Mouse (Mus musculus): ENCODE data around the gene Kxd1.

Gene Kxd1

DNA sequence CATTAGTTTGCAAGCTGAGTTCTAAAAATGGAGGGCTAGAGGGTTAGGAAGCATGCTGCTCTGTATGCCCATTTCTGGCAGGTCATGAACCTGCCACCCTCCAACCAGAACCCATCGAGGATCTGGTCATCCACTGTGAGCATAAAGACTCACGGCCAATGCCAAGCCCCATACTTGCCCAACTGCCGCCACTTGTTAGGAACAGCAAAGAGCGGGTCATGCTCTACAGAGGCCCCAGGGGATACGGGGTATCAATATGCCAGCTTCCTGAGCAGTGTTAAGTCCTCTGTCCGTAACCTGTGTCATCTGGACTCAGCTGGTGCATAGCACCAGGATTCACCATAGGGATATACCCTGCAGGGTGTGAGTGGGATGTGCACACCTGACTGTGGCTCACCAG lies 63.6 kb downstream of the Kxd1 start:
- no peak for DNase-seq

DNA sequence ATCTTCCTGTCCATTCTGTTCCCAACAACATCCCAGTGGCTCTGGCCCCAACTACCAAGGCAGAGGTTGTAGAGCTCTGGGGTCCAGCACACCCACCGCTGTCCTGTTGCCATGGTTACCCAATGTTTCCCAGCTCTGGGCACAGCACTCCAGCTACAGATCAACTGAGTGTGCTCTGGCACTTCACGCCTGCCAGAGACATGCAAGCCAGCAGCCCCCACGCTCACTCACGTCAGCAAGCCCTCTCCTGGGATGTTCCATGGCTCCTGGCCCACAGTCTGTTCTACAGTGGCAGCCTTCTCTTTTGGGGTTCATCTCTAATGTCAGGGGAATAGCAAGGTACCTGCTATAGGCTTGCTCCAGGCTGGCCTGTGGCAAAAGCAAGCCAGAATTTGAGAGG lies 64.5 kb downstream of the Kxd1 start:
- no peak for DNase-seq

DNA sequence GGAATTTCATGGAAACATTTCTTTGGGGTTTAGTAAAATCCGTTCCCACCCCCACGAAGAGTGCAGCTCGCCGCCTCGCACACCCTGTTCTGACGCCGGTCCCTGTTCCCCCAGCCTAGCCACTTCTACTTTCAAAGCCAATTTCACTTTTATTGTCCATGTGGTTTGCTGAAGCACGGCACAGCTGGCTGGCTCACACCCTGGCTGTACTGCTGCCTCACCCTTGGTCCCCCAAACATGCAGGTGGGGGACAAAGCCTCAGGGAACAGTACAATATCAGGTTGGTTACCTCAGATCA lies 65.3 kb downstream of the Kxd1 start:
- DNase-seq = no peak

DNA sequence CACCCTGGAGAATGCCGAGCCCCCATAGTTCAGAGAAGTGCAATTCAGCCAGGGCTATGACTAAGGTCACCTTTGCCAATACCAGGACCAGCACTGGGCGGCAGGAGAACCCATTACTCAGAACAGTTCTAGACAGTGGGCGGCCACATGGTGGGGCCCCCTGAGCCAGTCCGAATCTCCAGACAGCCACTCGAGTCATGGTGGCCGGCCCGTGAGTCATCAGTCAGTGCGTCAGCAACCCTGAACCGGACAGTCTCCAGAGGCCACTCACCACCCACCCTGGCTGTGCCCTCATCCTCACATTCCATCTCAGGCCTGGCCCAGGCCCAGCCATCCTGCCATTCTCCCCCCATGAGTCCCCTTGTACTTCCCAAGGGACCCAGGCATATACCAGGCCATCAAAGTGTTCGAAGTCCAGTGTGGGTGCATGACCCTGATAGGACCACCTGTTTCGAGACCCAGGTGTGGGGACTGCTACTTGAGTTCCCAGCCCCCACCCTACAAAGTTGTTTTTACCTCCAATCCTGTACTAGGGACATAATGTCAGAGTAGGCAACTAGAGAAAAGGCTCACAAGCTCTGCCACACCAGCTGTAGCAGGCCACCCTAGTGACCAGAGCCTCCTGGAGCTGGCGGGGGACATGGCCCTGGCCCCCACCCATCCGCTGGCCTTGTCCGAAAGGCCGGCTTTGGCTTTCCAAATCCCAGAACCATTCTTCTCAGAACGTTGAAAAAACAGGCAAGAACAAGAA lies 65.8 kb downstream of the Kxd1 start:
- DNase-seq = no peak

DNA sequence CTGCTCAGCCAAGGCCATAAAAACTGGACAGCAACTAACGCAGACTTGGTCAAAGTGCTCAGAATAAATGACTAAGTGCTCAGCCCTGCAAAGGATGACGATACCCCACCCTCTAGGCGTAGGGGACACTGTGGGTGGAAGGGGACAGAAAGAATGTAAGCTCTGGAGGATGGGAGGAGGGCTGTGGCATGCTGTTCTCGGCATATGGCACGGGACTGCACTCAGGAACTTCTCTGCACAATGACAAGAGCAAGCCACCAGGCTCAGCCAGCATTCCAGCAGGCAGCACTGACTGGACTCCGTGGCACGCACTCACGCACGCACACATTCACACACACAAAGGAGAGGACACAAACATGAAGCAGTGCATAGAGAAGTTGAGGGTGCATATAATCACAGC lies 67.2 kb downstream of the Kxd1 start:
- peak; percentile 56 for DNase-seq

DNA sequence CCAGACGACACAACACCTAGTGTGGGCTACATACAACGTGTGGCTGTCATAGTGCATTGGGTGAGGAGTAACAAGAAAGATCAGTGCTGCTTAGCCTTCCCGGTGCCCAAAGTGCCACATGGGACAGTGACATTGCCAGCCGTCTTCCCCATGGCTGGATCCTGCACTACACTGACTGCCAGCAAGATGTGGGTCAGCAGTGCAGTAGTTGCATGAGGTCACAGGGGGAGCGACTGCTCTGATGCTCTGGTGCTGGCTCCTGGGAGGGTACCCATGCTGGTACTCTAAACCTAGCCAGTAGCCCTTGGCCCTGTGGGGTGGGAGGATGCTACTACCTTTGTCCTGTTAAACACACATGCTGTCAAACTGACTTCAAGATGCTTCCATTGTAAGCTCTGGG lies 67.6 kb downstream of the Kxd1 start:
- no peak for DNase-seq

DNA sequence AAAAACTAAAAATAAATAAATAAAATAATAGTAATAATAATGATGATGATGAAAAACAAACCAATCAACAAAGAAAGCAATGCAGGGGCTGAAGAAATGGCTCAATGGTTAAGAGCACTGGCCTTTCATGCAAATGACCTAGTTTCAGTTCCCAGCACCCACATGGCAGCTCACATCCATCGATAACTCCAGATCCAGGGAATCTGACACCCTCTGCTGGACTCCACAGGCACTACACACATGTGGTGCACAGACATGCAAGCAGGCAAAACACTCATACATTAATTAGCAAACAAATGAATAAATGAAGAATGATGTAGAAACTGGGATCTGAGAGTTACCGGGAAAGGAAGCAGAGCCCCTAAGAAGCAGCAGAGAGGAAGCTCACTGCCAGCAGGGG lies 68.1 kb downstream of the Kxd1 start:
- DNase-seq = no peak

DNA sequence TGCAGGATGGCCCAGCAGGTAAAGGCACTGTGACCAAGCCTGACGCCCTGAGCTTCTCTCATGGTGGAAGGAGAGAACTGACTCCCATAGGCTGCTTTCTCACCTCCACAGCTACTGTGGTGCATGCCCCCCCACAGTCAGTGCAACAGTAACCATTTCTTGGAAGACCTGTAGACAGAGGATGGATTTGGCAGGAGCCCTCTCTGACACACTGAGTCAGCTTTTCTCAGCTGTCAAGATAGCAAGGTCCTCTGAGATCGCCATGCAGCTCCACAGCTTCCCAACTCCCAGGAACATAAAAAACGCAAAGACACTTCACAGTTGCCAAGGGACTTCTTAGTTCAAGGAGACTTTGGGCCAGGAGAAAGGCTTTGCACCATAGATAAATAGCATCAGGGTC lies 69.3 kb downstream of the Kxd1 start:
- no peak for DNase-seq

Measured in cerebellum, adult 8-10 months (tissue).